Mouse (Mus musculus) kidney, embryonic 16.5 days (tissue): Measurements from ENCODE around the gene Adamts7. TPM values are rescaled to one million over a fixed set of nuclear protein-coding genes. Genes with fewer than 3 reads are reported as not detected.
A peak's percentile ranks its signal among the peaks of the same experiment; 100 is the strongest.

Source experiments
- ATAC-seq: fragments of 200-750 bp; cut with Nextera tagmentation; 2 replicates; pipeline ENCODE4 v1.8.0; 2017; ENCODE audit warnings: moderate TSS enrichment; ENCODE audit not compliant: low FRiP score, low TSS enrichment
- H3K27ac ChIP-seq: fragments of 300-500 bp; sonication (generic); 2 replicates; pipeline ENCODE4 v1.5.1; 2014; ENCODE audit warnings: low read length
- H3K27me3 ChIP-seq: fragments of 300-500 bp; sonication (generic); 2 replicates; pipeline ENCODE4 v1.6.1; 2014; ENCODE audit warnings: low read length, control low read depth, mixed read lengths; ENCODE audit not compliant: insufficient read depth
- H3K36me3 ChIP-seq: fragments of 300-500 bp; sonication (generic); 2 replicates; pipeline ENCODE4 v1.6.1; 2014; ENCODE audit warnings: low read length, control low read depth, mixed read lengths; ENCODE audit not compliant: insufficient read depth
- H3K4me1 ChIP-seq: fragments of 300-500 bp; sonication (generic); 2 replicates; pipeline ENCODE4 v1.6.1; 2014; ENCODE audit warnings: low read length, control low read depth, mixed read lengths; ENCODE audit not compliant: insufficient read depth
- H3K4me2 ChIP-seq: fragments of 300-500 bp; sonication (generic); replicated peaks from 2 replicates; pipeline ENCODE4 v1.6.1; 2014; ENCODE audit warnings: low read depth, low read length
- H3K4me3 ChIP-seq: fragments of 300-500 bp; sonication (generic); 2 replicates; pipeline ENCODE4 v1.5.1; 2014; ENCODE audit warnings: mild to moderate bottlenecking, low read length
- H3K9ac ChIP-seq: fragments of 300-500 bp; sonication (generic); replicated peaks from 2 replicates; pipeline ENCODE4 v1.6.1; 2014; ENCODE audit warnings: low read length
- H3K9me3 ChIP-seq: fragments of 300-500 bp; sonication (generic); 2 replicates; pipeline ENCODE4 v1.6.1; 2016; ENCODE audit warnings: low read length, control low read depth
- WGBS: fragments of 180-500 bp; shearing (Covaris S2); extraction: QIAGEN DNeasy Blood & Tissue Kit; methylation state at CpG from one replicate; pipeline ENCODE4 v1.1.7; 2014; 5-methylcytosine and 5-hydroxymethylcytosine counted together
- polyA plus RNA-seq: library from polyadenylated mRNA; unstranded; fragments of >200 nt; fragmentation: Nextera tagmentation; extraction: Ambion mirVana; gene quantifications from 2 replicates; pipeline ENCODE4 v1.2.1, GENCODE M21; 2015

Adamts7 gene
- polyA plus RNA-seq, 1 experiment from 2014 or later, result 17.5 TPM

DNA sequence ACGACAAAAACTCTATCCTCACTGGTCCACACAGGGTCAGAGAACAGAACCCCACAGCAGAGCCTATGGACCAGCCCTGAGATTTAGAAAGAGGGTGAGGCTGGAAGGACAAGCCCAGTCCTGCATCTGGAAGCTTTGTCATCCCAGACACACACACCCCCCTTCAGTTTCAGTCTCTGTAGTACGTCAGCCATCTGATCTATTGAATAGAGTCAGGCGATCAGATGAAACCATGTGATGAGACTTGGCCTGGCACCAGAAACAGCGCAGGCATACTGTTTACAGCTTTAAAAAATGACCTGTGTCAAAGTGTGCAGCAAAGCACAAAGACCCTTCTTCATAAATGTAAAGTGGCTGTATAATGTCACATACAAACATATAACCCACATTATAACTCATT is 77.7 kb downstream of the Adamts7 start:
- no peak for ATAC-seq
- H3K4me3 ChIP-seq, result no peak overlapping the region
- H3K36me3 ChIP-seq, result peaks cover 12% of the 10 kb centered on the region
- H3K4me2 ChIP-seq, result no peak overlapping the region
- no peak overlapping the region for H3K9ac ChIP-seq
- no peaks in the 10 kb centered on the region for H3K4me1 ChIP-seq
- no peaks in the 10 kb centered on the region for H3K27me3 ChIP-seq
- H3K27ac ChIP-seq, result no peak overlapping the region
- WGBS, result 88% methylated on average over 4 of the region's 4 CpGs
- H3K9me3 ChIP-seq, result no peaks in the 10 kb centered on the region

DNA sequence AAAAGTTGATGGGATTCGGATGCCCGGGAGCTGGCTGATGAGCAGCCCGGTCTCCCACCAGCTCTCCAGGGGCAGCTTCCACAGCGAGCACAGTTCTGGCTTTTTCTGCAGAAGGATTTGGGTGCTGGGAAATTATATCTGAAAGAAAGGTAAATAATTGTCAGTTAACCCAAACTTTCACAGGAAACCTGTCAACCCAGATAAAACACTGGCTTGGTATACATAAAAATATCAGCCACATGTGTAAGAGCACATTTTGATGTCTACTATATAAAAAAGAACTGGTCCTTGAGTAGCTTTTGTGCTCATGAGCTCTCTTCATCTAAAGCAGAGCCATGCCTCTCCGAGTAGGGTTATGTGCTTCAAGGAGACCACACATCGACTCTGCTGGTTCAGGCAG is 78.2 kb downstream of the Adamts7 start:
- 87% methylated on average over 6 of the region's 6 CpGs for WGBS
- H3K4me3 ChIP-seq, result no peak overlapping the region
- H3K9ac ChIP-seq, result no peak overlapping the region
- ATAC-seq, result no peak
- no peak overlapping the region for H3K27ac ChIP-seq
- H3K27me3 ChIP-seq, result no peaks in the 10 kb centered on the region
- H3K4me2 ChIP-seq, result no peak overlapping the region
- H3K4me1 ChIP-seq, result no peaks in the 10 kb centered on the region
- peaks cover 12% of the 10 kb centered on the region for H3K36me3 ChIP-seq
- H3K9me3 ChIP-seq, result no peaks in the 10 kb centered on the region

DNA sequence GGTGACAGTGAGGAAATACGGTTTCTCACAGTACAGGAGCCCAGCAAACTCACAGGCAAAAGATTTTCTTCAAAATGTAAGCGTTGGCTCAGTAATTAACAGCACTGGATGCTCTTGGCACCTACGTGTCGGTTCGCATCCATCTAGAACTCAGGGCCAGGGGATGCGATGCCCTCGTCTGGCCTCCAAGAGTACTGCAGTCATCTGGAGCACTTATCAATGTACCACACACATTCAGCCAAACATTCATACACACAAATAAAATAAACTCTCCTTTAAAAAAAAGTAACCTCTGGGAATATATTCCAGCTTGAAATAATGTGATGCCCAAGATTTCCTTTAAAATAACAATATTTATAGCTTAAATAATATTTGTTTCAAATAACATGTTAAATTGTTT is 78.7 kb downstream of the Adamts7 start:
- H3K4me1 ChIP-seq, result no peaks in the 10 kb centered on the region
- no peaks in the 10 kb centered on the region for H3K9me3 ChIP-seq
- no peak overlapping the region for H3K27ac ChIP-seq
- 71% methylated on average over 7 of the region's 7 CpGs for WGBS
- ATAC-seq, result no peak
- H3K36me3 ChIP-seq, result peaks cover 12% of the 10 kb centered on the region
- H3K9ac ChIP-seq, result no peak overlapping the region
- no peak overlapping the region for H3K4me2 ChIP-seq
- H3K27me3 ChIP-seq, result no peaks in the 10 kb centered on the region
- H3K4me3 ChIP-seq, result no peak overlapping the region

DNA sequence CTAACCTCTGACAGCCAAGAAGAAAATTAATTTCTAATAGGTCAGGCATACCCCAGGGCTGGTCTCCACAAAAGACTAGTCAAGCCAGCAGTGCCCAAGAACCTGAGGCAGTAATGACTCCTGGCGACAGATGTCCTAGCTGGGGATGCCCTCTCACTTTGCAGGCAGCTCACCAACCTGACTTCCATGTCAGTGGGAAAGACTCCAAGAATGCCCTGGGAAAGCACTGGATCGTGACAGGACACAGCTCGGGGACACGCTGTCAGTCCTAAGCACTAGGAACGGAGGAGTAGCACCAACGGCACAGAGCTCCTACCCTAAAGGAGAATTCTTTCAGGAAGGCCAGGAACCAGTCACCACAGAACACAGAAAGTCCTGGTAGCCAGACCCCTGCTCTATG is 79.4 kb downstream of the Adamts7 start:
- no peak overlapping the region for H3K9ac ChIP-seq
- ATAC-seq, result no peak
- H3K9me3 ChIP-seq, result no peaks in the 10 kb centered on the region
- peaks cover 12% of the 10 kb centered on the region for H3K36me3 ChIP-seq
- no peak overlapping the region for H3K4me2 ChIP-seq
- no peak overlapping the region for H3K4me3 ChIP-seq
- 56% methylated on average over 6 of the region's 6 CpGs for WGBS
- no peaks in the 10 kb centered on the region for H3K27me3 ChIP-seq
- no peaks in the 10 kb centered on the region for H3K4me1 ChIP-seq
- no peak overlapping the region for H3K27ac ChIP-seq

DNA sequence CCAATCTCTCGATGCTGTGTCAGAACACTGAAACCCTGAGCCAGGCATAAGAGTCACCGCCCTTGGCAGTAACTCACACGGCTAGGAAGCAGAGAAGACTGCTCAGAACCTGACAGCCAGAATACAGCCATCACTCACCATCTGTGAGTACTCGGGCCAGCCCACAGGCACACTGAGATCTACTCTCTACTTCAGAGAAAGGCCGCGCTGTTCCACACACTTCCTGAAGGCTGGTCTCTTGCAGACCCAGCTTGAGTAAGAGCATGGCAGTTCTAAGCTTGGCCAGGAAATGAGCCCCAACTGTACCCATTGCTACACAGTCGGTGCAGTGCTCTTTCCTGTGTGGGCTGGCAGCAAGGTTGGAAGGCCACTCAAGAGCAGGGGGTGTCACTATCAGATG is 80.0 kb downstream of the Adamts7 start:
- H3K4me3 ChIP-seq, result no peak overlapping the region
- no peaks in the 10 kb centered on the region for H3K9me3 ChIP-seq
- ATAC-seq, result no peak; the same call in 1 of the 2 replicates
- no peaks in the 10 kb centered on the region for H3K4me1 ChIP-seq
- H3K27ac ChIP-seq, result no peak overlapping the region
- no peak overlapping the region for H3K9ac ChIP-seq
- no peaks in the 10 kb centered on the region for H3K27me3 ChIP-seq
- no peak overlapping the region for H3K4me2 ChIP-seq
- WGBS, result 66% methylated on average over 7 of the region's 7 CpGs
- H3K36me3 ChIP-seq, result peaks cover 12% of the 10 kb centered on the region

DNA sequence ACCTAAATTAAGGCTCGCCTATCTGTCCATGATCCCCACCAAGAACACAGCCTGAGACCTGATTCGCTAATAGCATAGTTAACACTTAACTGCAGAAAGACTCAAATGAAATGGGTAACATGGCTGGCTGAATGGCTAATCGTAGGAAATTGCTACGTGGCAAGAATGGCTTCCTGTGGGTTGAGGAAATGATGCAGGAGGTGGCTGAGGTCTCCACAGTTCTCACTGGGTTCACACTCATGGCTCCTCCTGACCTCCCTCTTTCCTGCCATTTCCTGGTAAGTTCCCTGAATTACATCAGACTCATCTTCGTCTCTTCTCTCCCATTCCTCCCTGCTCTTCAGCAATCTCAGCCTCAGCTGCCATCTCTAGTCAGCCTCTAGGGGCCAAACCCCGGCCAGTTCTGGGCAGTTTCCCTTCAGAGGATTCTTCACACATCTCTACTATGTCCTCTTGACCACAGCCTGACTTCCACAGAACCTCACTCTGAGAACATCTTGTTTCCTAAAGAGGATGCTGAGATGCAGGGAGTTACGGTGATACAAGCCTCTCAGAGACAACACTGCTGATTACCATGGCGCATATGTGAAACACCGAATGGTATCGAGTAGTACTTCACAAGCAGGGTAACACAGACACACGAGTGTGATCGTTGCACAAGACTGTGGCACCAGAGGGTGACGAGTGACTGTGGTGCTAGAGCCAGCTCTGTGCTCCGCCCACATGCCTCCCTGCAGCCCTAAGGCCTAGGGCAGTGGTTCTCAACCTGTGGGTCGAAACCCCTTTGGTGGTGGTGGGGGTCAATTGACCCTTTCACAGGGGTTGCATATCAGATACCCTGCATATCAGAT is 81.7 kb downstream of the Adamts7 start:
- Histone ChIP-seq H3K4me2 (no peak overlapping the region), H3K27ac (no peak overlapping the region), H3K27me3 (no peaks in the 10 kb centered on the region), H3K9me3 (no peaks in the 10 kb centered on the region), H3K4me3 (no peak overlapping the region), H3K4me1 (no peaks in the 10 kb centered on the region), H3K9ac (no peak overlapping the region), H3K36me3 (peaks cover 12% of the 10 kb centered on the region)
- ATAC-seq, result no peak
- WGBS, result 87% methylated on average over 15 of the region's 15 CpGs

DNA sequence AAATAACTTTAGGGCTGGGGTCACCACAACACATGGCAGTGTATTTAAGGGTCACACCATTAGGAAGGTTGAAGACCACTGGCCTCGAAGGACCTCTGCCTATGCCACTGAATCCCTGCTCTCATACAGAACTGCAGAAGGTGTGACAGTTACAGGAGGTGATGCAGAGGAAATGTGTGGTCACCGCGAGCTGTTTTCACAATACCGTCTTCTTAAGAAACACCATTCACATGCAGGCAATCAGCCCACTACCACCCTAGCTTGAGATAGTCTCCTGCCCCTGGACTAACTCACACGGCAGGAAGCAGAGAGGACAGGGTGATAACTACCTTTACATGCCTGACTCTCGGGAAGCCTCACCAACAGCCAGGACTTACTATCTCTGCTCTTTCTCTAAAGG is 82.3 kb downstream of the Adamts7 start:
- Histone ChIP-seq H3K27ac (no peak overlapping the region), H3K9ac (no peak overlapping the region), H3K36me3 (peaks cover 5% of the 10 kb centered on the region), H3K27me3 (no peaks in the 10 kb centered on the region), H3K4me1 (no peaks in the 10 kb centered on the region), H3K4me3 (no peak overlapping the region), H3K4me2 (no peak overlapping the region), H3K9me3 (no peaks in the 10 kb centered on the region)
- WGBS, result 89% methylated on average over 6 of the region's 6 CpGs
- no peak for ATAC-seq

DNA sequence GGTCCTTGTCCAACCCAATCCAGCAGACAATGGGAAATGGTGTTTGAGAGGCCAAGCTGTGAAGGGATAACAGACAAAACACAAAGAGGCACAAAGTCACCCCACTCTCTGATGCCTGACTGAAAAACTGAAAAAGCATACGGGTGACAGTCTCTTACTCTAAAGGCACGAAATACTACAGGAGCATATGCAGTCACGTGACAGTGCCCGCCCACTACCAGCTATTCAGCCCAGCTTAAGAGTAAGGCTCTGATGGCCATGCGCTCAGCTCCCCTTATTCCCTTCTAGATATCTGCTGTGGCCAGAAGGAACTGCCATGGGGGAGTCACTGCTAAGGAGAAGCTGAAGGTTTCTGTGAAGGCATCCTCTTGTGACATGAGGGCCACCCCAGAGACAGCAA is 82.9 kb downstream of the Adamts7 start:
- H3K9me3 ChIP-seq, result no peaks in the 10 kb centered on the region
- H3K27me3 ChIP-seq, result no peaks in the 10 kb centered on the region
- no peaks in the 10 kb centered on the region; the same call in 1 of the 2 replicates for H3K36me3 ChIP-seq
- H3K4me1 ChIP-seq, result no peaks in the 10 kb centered on the region
- H3K4me2 ChIP-seq, result no peak overlapping the region
- no peak overlapping the region for H3K9ac ChIP-seq
- no peak overlapping the region for H3K4me3 ChIP-seq
- no peak overlapping the region for H3K27ac ChIP-seq
- no peak for ATAC-seq
- 91% methylated on average over 5 of the region's 5 CpGs for WGBS

DNA sequence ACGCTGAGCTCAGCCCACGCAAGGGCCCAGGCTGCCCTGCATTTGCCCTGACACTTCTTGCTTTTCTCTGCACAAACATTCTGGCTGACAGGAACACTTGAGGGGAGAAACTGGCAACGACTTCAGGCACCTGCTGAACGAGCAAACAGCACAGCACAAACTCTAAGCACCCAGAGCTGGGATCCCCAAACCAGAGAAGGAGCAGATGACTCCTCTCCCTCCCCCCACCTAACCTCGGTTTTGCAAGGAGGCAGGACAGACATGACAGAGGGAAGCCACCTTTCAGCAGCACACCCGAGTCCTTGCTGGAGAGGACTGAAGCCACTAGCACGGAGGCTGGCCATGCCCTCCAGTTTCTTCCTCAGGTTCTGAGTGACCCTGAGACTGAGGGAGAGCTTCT is 84.4 kb downstream of the Adamts7 start:
- no peaks in the 10 kb centered on the region; the same call in 1 of the 2 replicates for H3K36me3 ChIP-seq
- H3K4me1 ChIP-seq, result no peaks in the 10 kb centered on the region
- H3K9me3 ChIP-seq, result no peaks in the 10 kb centered on the region
- no peak overlapping the region for H3K9ac ChIP-seq
- 70% methylated on average over 7 of the region's 7 CpGs for WGBS
- no peak for ATAC-seq
- no peaks in the 10 kb centered on the region for H3K27me3 ChIP-seq
- no peak overlapping the region for H3K27ac ChIP-seq
- H3K4me3 ChIP-seq, result no peak overlapping the region
- no peak overlapping the region for H3K4me2 ChIP-seq

DNA sequence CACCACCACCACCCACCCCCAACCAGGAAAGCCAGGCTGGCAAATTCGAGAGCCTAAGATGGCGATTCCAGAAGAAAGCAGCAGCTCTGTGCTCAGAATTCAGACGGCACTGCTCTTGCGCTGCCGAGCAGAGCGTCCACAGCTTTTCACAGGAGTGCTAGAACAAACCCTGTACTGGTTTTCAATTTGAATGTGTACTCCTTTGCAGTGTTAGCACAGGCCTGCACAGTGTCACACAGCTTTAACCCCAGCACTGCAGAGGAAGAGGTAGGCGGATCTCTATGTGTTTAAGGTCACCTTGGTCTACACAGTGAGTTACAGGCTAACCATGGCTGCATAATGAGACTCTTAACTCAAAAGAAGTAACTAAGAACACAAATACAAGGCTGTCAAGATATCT is 85.5 kb downstream of the Adamts7 start:
- H3K9ac ChIP-seq, result no peak overlapping the region
- no peak overlapping the region for H3K4me2 ChIP-seq
- 93% methylated on average over 7 of the region's 7 CpGs for WGBS
- no peaks in the 10 kb centered on the region; the same call in 1 of the 2 replicates for H3K36me3 ChIP-seq
- H3K27ac ChIP-seq, result no peak overlapping the region
- no peaks in the 10 kb centered on the region for H3K4me1 ChIP-seq
- 0 out of 2 replicates have a peak, but pooled peaks have one; percentile 37 for ATAC-seq
- no peaks in the 10 kb centered on the region for H3K27me3 ChIP-seq
- no peaks in the 10 kb centered on the region for H3K9me3 ChIP-seq
- H3K4me3 ChIP-seq, result no peak overlapping the region
